In genomic region chr11:115382891-115383290, GRCm38 (mm10) we compare ENCODE assay signal across 8 mouse cellular contexts. TPM values are rescaled to one million over a fixed set of nuclear protein-coding genes. Genes with fewer than 3 reads are reported as not detected.
A peak's percentile ranks its signal among the peaks of the same experiment; 100 is the strongest.
DNase-seq lines count a peak whose midpoint lies in the region; ATAC-seq and TF ChIP-seq lines count a peak whose summit lies in the region.

No protein-coding gene starts in this region.

- H3K4me1 ChIP-seq in hindbrain, embryonic 10.5 days (replicated peaks) = peaks cover 49% of the 10 kb centered on the region
- peaks cover 43% of the 10 kb centered on the region for H3K4me1 ChIP-seq in midbrain, embryonic 12.5 days

- H3K27ac ChIP-seq in gastrocnemius, adult 2 months = peak overlapping the region; percentile 89
- H3K27ac ChIP-seq in hindbrain, embryonic 10.5 days = peak overlapping the region; percentile 97; the same call in 1 of the 2 replicates
- peak overlapping the region; percentile 95 for H3K27ac ChIP-seq in midbrain, embryonic 12.5 days (replicated peaks)

- DNase-seq in gastrocnemius, adult 2 months = no peak
- DNase-seq in gastrocnemius, adult 8-10 months (ENCODE audit: low spot score in 2 of 2) = no peak
- DNase-seq in adrenal gland, postnatal 14 days = peak; percentile 61
- DNase-seq in hindbrain, embryonic 10.5 days (ENCODE audit: low spot score) = no peak
- DNase-seq in left cerebral cortex, postnatal 14 days (ENCODE audit: low spot score in 2 of 2) = no peak
- DNase-seq in left cerebral cortex, adult 18-20 months (ENCODE audit: low spot score in 2 of 2) = no peak
- no peak for DNase-seq in embryo, embryonic 9.5 days (ENCODE audit: extremely low spot score)

- no peak for ATAC-seq in midbrain, embryonic 12.5 days (ENCODE audit: low FRiP score, low read depth)

- H3K36me3 ChIP-seq in hindbrain, embryonic 10.5 days = no peaks in the 10 kb centered on the region
- 0 out of 2 replicates have a peak, but pooled peaks cover 2% of the 10 kb centered on the region for H3K36me3 ChIP-seq in midbrain, embryonic 12.5 days

- 0 out of 2 replicates have a peak, but pooled peaks cover 13% of the 10 kb centered on the region for H3K27me3 ChIP-seq in hindbrain, embryonic 10.5 days (ENCODE audit: insufficient read depth, poor library complexity, severe bottlenecking)
- no peaks in the 10 kb centered on the region for H3K27me3 ChIP-seq in midbrain, embryonic 12.5 days

- peak overlapping the region; percentile 86 for H3K4me2 ChIP-seq in midbrain, embryonic 12.5 days (replicated peaks)

- peak overlapping the region; percentile 92 for H3K4me3 ChIP-seq in gastrocnemius, adult 2 months
- H3K4me3 ChIP-seq in hindbrain, embryonic 10.5 days = peak overlapping the region; percentile 87
- peak overlapping the region; percentile 91 for H3K4me3 ChIP-seq in midbrain, embryonic 12.5 days

- peak overlapping the region; percentile 96 for H3K9ac ChIP-seq in midbrain, embryonic 12.5 days (replicated peaks)

- H3K9me3 ChIP-seq in hindbrain, embryonic 10.5 days = 0 out of 2 replicates have a peak, but pooled peaks cover 2% of the 10 kb centered on the region
- H3K9me3 ChIP-seq in midbrain, embryonic 12.5 days = peaks cover 3% of the 10 kb centered on the region; the same call in 1 of the 2 replicates

- TF ChIP-seq CTCF in gastrocnemius, adult 2 months (IDR thresholded peaks at IDR 0.05) = no peak

- WGBS in hindbrain, embryonic 10.5 days = 20% methylated on average over 5 of the region's 5 CpGs
- 14% methylated on average over 5 of the region's 5 CpGs for WGBS in midbrain, embryonic 12.5 days

- intact Hi-C loops in gastrocnemius, adult 2 months (cut with DNase I) = loop anchor here (10.0 kb wide), 1 partner anchor 708 kb away; the partner anchor contains the start of gene Ttyh2
- intact Hi-C loops in left cerebral cortex, postnatal 14 days (cut with DNase I) = no loop called here

RNA-seq across cellular contexts. Expression of gene Cdr2l, which starts 1.2 kb away (rescaled TPM):
- 1 to 10 TPM; 1.5 to 2.0 TPM for total RNA-seq in gastrocnemius, adult 2 months (2021)
- total RNA-seq in gastrocnemius, adult 8-10 months (2022) = 1 to 10 TPM in 3 of 4 experiments, under 1 TPM in 1; 0.77 to 1.6 (median 1.1) TPM
- total RNA-seq in adrenal gland, postnatal 14 days (2021) = 61.5 and 66.2 TPM in 2 replicates
- polyA plus RNA-seq in hindbrain, embryonic 10.5 days (2016; fragmentation: Nextera tagmentation; extraction: Ambion mirVana) = 16.1 and 21.4 TPM in 2 replicates
- polyA plus RNA-seq in midbrain, embryonic 12.5 days (2016; fragmentation: Nextera tagmentation; extraction: Ambion mirVana) = 32.4 and 36.6 TPM in 2 replicates
- total RNA-seq in left cerebral cortex, postnatal 14 days (2021) = 10 to 100 TPM; 15.4 to 17.0 TPM
- 10 to 100 TPM; 26.8 to 29.3 TPM for total RNA-seq in left cerebral cortex, adult 18-20 months (2021)

RNA-seq across cellular contexts. Expression of gene Hid1, which starts 15.3 kb away (rescaled TPM):
- total RNA-seq in gastrocnemius, adult 2 months (2021) = 1 to 10 TPM; 1.0 to 1.2 TPM
- 1 to 10 TPM in 2 of 4 experiments, under 1 TPM in 2; 0.68 to 2.7 (median 1.2) TPM for total RNA-seq in gastrocnemius, adult 8-10 months (2022)
- total RNA-seq in adrenal gland, postnatal 14 days (2021) = 20.3 and 27.4 TPM in 2 replicates
- 11.3 and 14.8 TPM in 2 replicates for polyA plus RNA-seq in hindbrain, embryonic 10.5 days (2016; fragmentation: Nextera tagmentation; extraction: Ambion mirVana)
- polyA plus RNA-seq in midbrain, embryonic 12.5 days (2016; fragmentation: Nextera tagmentation; extraction: Ambion mirVana) = 32.9 and 38.6 TPM in 2 replicates
- 100 to 1,000 TPM in 1 of 2 experiments, 10 to 100 TPM in 1; 98.7 to 101 TPM for total RNA-seq in left cerebral cortex, postnatal 14 days (2021)
- 100 to 1,000 TPM; 111 to 114 TPM for total RNA-seq in left cerebral cortex, adult 18-20 months (2021)

RNA-seq across cellular contexts. Expression of gene Mrpl58, which starts 20.7 kb away (rescaled TPM):
- total RNA-seq in gastrocnemius, adult 2 months (2021) = 10 to 100 TPM; 79.2 to 99.2 TPM
- total RNA-seq in gastrocnemius, adult 8-10 months (2022) = 10 to 100 TPM; 79.1 to 92.9 (median 87.4) TPM
- 136 and 146 TPM in 2 replicates for total RNA-seq in adrenal gland, postnatal 14 days (2021)
- 228 and 253 TPM in 2 replicates for polyA plus RNA-seq in hindbrain, embryonic 10.5 days (2016; fragmentation: Nextera tagmentation; extraction: Ambion mirVana)
- 234 and 265 TPM in 2 replicates for polyA plus RNA-seq in midbrain, embryonic 12.5 days (2016; fragmentation: Nextera tagmentation; extraction: Ambion mirVana)
- 100 to 1,000 TPM; 101 to 112 TPM for total RNA-seq in left cerebral cortex, postnatal 14 days (2021)
- 100 to 1,000 TPM; 111 to 122 TPM for total RNA-seq in left cerebral cortex, adult 18-20 months (2021)

RNA-seq across cellular contexts. Expression of gene Atp5h, which starts 36.9 kb away (rescaled TPM):
- 100 to 1,000 TPM; 680 to 956 TPM for total RNA-seq in gastrocnemius, adult 2 months (2021)
- 100 to 1,000 TPM; 638 to 797 (median 746) TPM for total RNA-seq in gastrocnemius, adult 8-10 months (2022)
- 857 and 919 TPM in 2 replicates for total RNA-seq in adrenal gland, postnatal 14 days (2021)
- polyA plus RNA-seq in hindbrain, embryonic 10.5 days (2016; fragmentation: Nextera tagmentation; extraction: Ambion mirVana) = 878 and 961 TPM in 2 replicates
- polyA plus RNA-seq in midbrain, embryonic 12.5 days (2016; fragmentation: Nextera tagmentation; extraction: Ambion mirVana) = 873 and 889 TPM in 2 replicates
- total RNA-seq in left cerebral cortex, postnatal 14 days (2021) = 100 to 1,000 TPM; 423 to 448 TPM
- total RNA-seq in left cerebral cortex, adult 18-20 months (2021) = 100 to 1,000 TPM; 453 to 457 TPM

RNA-seq across cellular contexts. Expression of gene Kctd2, which starts 37.0 kb away (rescaled TPM):
- total RNA-seq in gastrocnemius, adult 2 months (2021) = 10 to 100 TPM; 14.8 to 22.3 TPM
- total RNA-seq in gastrocnemius, adult 8-10 months (2022) = 10 to 100 TPM; 15.0 to 18.5 (median 16.4) TPM
- 39.1 and 45.2 TPM in 2 replicates for total RNA-seq in adrenal gland, postnatal 14 days (2021)
- 15.0 and 20.1 TPM in 2 replicates for polyA plus RNA-seq in hindbrain, embryonic 10.5 days (2016; fragmentation: Nextera tagmentation; extraction: Ambion mirVana)
- polyA plus RNA-seq in midbrain, embryonic 12.5 days (2016; fragmentation: Nextera tagmentation; extraction: Ambion mirVana) = 32.0 and 40.4 TPM in 2 replicates
- total RNA-seq in left cerebral cortex, postnatal 14 days (2021) = 10 to 100 TPM; 65.5 to 66.2 TPM
- total RNA-seq in left cerebral cortex, adult 18-20 months (2021) = 10 to 100 TPM; 82.5 to 85.6 TPM

Comparison
In these comparisons a context has a peak if more than half of its experiments do, and no peak if none do; other contexts are left out.
1. RNA of gene Cdr2l, which starts 1.2 kb away (total RNA-seq): 61.5 to 66.2 TPM in adrenal gland, postnatal 14 days, 26.8 to 29.3 TPM in left cerebral cortex, adult 18-20 months and 15.4 to 17.0 TPM in left cerebral cortex, postnatal 14 days; 1.5 to 2.0 TPM in gastrocnemius, adult 2 months and 0.77 to 1.6 TPM in gastrocnemius, adult 8-10 months; every median in the first group is over 4 times any median in the second.
2. Peak in every context shown above with its lines, with median percentiles within 50 percentile points of each other: H3K27ac ChIP-seq and H3K4me3 ChIP-seq.